Mouse (Mus musculus) heart, postnatal 0 days (tissue): ENCODE data around the gene Cux2.

Experiments used
- CTCF ChIP-seq: IDR thresholded peaks from 2 replicates; pipeline ENCODE4 v1.5.1; 2016; ENCODE audit warnings: antibody characterized with exemption, control low read depth, low read depth
- EP300 ChIP-seq: IDR thresholded peaks from 2 replicates; pipeline ENCODE4 v1.6.1; 2016; ENCODE audit warnings: antibody characterized with exemption, low read depth

DNA sequence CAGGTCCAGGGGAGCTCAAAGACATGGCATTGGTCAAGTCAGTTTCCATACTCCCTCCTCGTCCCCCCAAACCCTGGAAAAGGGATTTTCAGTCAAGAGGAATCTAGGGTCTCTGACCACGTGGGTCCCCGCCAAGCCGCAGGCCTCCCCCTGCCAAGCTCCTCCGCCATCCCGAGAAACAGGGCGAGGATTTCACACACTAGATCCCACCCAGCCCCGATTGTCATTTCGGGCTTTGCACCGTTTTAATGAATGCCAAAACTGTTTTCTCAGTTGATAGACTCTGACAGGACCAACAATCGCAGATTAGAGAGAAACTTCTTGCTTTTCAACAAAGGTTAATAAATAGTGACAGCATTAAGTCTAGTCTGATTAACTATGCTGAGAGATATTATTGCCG is 55.1 kb downstream of the Cux2 start:
- TF ChIP-seq CTCF = no peak
- TF ChIP-seq EP300 = no peak
